Mouse (Mus musculus) embryonic fibroblast, embryonic 13.5 days (primary cell): Measurements from ENCODE around the gene Fam204a. TPM values are rescaled to one million over a fixed set of nuclear protein-coding genes. Genes with fewer than 3 reads are reported as not detected.

Experiments used
- H3K27ac ChIP-seq: 2 replicates; pipeline ENCODE4 v1.5.1; 2012; ENCODE audit warnings: low read length, control low read depth, inconsistent platforms; ENCODE audit not compliant: insufficient read depth
- H3K4me1 ChIP-seq: 2 replicates; pipeline ENCODE4 v1.6.1; 2011; ENCODE audit warnings: low read length; ENCODE audit not compliant: control insufficient read depth, insufficient read depth
- H3K4me3 ChIP-seq: 2 replicates; pipeline ENCODE4 v1.5.1; 2011; ENCODE audit warnings: mild to moderate bottlenecking, control low read depth, low read length; ENCODE audit not compliant: insufficient read depth
- CTCF ChIP-seq: IDR thresholded peaks from 2 replicates; pipeline ENCODE4 v1.5.1; 2011; ENCODE audit warnings: mild to moderate bottlenecking, control low read depth, low read length, moderate library complexity, borderline replicate concordance; ENCODE audit not compliant: insufficient read depth
- POLR2A ChIP-seq: IDR thresholded peaks from 2 replicates; pipeline ENCODE4 v1.6.1; 2011; ENCODE audit warnings: low read depth, mild to moderate bottlenecking, control low read depth, low read length, moderate library complexity
- polyA plus RNA-seq: library from polyadenylated mRNA; stranded (reverse); fragments of >200 nt; gene quantifications from 2 replicates; pipeline ENCODE4 v1.2.4, GENCODE M21; 2011; ENCODE audit warnings: low read depth; ENCODE audit not compliant: missing spikeins, insufficient read length

Gene Fam204a
- polyA plus RNA-seq, 1 experiment: 28.6 TPM

DNA sequence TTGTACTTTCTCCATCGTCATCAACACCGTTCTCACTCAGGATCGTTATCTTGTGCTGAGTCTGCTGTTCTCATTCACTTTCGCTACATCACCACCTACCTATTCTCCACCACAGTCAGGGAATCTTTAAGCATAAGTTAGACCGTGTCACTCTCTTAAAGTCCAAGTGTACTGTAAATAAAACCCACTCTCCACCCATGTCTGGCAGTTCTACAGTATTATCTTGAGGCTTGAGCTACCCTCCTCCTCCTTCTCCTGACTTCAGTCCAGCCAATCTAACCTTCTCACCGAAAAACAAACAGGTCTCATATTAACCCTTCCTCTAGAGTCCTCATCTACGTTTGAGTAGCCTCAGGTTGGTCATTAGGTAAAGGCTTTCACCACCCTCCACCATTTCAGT lies 7.1 kb downstream of the Fam204a start:
- no peak overlapping the region for H3K4me3 ChIP-seq
- no peak overlapping the region for H3K27ac ChIP-seq
- no peak for TF ChIP-seq POLR2A
- H3K4me1 ChIP-seq: no peaks in the 10 kb centered on the region

DNA sequence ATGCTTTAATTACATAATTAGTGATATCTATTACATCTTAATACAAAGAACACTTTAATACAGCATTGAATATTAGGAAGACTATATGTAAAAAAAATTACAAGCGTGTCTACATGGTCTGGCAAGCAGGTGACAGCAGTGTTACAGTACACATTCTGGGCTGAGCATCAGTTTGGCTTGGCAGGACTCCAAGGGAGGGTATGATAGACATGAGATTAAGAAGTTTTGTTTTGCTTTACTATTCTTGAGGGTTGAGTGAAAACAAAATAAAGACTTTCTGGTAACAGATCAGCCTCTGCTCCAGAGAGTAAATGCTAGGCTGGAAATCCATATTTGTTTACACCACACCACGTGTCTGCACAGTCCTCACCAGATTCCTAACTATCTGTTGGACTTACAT lies 8.5 kb downstream of the Fam204a start:
- Histone ChIP-seq H3K27ac (no peak overlapping the region), H3K4me3 (no peak overlapping the region), H3K4me1 (no peaks in the 10 kb centered on the region)
- TF ChIP-seq POLR2A (no peak), CTCF (no peak)

DNA sequence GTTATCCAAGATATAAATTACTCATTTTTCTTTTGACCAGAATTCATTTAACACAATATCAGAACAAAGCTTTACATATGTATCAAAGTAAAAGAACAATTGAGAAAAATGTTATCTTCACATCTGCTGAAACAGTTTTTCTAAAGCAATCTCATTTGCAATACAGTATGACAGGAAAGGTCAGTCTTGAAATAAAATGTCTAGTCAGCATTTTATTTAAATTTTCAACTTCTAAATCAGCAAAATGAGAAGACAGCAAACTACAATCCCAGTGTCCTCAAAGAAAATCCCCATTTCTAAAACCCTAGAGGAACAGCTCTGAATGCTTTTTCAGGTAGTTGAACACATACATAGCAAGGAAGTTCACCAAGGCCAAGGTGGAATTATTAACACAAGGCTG lies 18.3 kb downstream of the Fam204a start:
- TF ChIP-seq POLR2A (no peak), CTCF (no peak)
- no peak overlapping the region for H3K27ac ChIP-seq
- H3K4me1 ChIP-seq: no peaks in the 10 kb centered on the region
- H3K4me3 ChIP-seq: no peak overlapping the region

DNA sequence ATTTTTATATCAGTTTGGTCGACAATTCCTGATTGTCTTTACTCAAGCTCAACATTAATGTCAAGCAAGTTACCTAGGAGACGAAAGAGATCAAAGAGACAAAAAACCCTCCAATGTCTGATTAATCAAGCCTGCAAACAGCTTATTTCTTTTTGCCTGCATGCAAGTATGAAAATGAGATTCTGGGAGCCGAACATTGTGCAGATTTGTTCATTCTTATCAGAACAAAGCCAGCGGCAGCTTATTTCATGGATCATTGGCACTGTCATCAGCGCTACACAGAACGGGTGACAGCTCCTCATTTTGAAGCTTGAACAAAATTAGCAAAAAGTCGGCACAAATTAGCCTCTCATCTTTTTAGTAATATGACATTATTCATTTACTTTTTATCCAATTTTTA lies 22.3 kb downstream of the Fam204a start:
- TF ChIP-seq CTCF (no peak), POLR2A (no peak)

DNA sequence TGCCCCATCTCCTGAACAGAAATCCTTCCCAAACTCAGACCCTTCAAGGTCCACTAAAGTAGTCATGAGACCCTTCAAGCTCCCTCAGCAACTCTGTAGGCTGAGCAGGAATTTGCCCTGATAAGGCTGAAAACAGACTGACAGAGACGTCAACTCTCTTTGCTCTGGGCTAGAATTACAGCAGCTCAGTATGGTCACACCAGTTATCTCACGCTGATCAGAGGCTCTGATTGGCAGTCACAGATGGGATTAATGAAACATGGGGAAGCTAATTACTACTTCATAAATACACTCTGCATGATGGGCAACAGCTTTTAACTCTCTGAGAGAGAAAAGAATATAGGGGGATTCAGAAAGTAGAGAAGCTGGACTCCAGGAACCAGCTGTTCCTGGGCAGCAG lies 26.2 kb downstream of the Fam204a start:
- no peak overlapping the region for H3K27ac ChIP-seq
- no peak for TF ChIP-seq CTCF
- no peak for TF ChIP-seq POLR2A
- H3K4me3 ChIP-seq: no peak overlapping the region
- no peaks in the 10 kb centered on the region for H3K4me1 ChIP-seq

More for the DNA sequence above, 22.3 kb downstream of the Fam204a start:
- Histone ChIP-seq H3K4me1 (no peaks in the 10 kb centered on the region), H3K27ac (no peak overlapping the region), H3K4me3 (no peak overlapping the region)

DNA sequence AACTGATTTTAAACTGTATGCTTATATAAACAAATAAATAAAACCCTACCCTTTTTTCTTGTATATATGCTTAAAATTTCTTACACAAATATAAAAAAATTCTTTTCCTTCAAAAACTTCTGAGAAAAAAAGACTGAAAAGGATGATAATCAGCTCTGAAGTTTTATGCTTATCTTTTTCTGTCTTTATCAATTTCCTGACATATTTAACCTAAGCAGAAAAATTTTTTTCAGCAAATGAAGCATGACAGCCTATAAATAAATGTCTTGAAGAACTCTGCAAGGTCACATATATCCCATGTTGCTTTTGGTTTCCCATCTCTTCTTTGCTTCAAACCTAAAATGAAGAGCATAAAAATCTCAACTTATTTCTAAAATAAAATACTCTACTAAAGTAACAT lies 27.3 kb downstream of the Fam204a start:
- no peak overlapping the region for H3K4me3 ChIP-seq
- H3K4me1 ChIP-seq: no peaks in the 10 kb centered on the region
- H3K27ac ChIP-seq: no peak overlapping the region
- TF ChIP-seq CTCF: no peak

DNA sequence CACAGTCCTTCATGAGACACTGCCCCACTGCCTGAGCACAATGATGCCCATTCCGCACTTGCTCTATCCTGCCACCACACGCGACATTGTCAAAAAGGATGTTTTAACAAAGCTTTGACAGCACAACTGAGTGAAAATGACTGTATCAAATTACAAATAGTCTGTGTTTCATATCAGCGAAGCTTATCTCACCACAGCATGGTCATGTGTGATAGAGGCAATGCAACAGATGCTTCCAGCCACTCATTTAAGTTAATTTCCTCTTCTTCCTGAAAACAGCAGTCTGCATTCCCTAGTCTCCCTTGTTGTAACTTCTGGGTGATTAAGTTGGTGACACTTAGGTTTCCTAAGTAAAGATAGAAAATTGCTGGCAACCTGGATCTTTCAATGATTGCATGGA lies 33.7 kb downstream of the Fam204a start:
- Histone ChIP-seq H3K27ac (no peak overlapping the region), H3K4me1 (no peaks in the 10 kb centered on the region), H3K4me3 (no peak overlapping the region)
- TF ChIP-seq CTCF (no peak), POLR2A (no peak)

DNA sequence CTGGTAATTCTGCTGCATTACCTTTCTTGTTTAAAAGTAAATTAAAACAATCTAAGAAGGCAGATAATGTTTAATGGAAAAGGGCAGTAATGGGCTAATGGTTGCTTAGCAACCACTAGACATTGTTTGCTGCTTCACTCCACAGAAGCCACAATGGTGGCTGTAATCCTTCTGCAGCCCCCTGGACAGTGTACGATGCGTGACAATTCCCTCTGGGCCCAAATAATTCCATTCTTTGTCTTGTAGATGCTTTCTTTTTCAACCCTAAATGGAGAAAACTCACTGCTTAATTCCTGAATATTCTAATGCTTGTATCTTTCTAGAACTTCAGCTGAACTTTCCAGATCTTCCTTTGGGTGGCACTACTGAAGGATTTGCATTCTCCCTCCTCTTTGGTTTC lies 37.3 kb downstream of the Fam204a start:
- TF ChIP-seq CTCF: no peak
- no peak for TF ChIP-seq POLR2A
- H3K27ac ChIP-seq: no peak overlapping the region
- H3K4me3 ChIP-seq: no peak overlapping the region
- no peaks in the 10 kb centered on the region for H3K4me1 ChIP-seq

DNA sequence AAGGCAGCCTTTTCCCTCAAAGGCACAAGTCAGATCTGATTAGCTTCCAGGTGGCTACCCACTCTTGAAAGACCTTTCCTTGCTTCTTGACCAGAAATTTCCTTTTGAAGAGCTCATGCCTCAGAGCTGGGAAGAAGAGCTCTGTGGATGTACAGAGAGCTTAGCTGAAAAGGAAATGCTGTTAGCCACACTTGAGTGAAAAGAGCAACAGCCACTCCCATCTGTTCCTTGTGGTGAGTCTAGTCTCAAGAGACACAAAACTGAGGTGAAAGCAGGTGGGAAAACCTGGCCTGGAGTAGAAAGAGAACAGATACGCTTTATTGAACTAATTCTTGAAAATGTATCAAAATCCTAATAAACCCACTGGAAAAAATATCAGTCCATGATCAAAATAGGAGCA lies 43.6 kb downstream of the Fam204a start:
- H3K4me3 ChIP-seq: no peak overlapping the region
- no peaks in the 10 kb centered on the region for H3K4me1 ChIP-seq
- TF ChIP-seq CTCF (no peak), POLR2A (no peak)
- no peak overlapping the region for H3K27ac ChIP-seq

DNA sequence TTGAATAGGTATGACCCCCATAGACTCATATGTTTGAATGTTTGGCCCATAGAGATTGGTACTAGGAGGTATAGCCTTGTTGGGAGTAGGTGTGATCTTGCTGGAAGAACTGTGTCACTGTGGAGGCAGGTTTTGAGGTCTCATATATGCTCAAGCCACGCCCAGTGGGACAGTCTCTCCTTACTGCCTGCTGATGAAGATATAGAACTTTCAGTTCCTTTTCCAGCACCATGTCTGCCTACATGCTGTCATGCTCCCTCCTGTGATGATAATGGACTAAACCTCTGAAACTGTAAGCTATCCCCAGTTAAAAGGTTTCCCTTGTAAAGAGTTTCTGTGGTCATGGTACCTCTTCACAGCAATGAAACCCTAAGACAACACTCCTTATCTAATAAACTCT lies 44.3 kb downstream of the Fam204a start:
- Histone ChIP-seq H3K27ac (no peak overlapping the region), H3K4me1 (no peaks in the 10 kb centered on the region), H3K4me3 (no peak overlapping the region)
- TF ChIP-seq CTCF (no peak), POLR2A (no peak)
